Mouse (Mus musculus) lung, embryonic 14.5 days (tissue): ENCODE results near the gene Jmjd4. TPM values are rescaled to one million over a fixed set of nuclear protein-coding genes. Genes with fewer than 3 reads are reported as not detected.

ENCODE experiments used
- ATAC-seq: fragments of 200-750 bp; cut with Nextera tagmentation; 2 replicates; pipeline ENCODE4 v1.8.0; 2017; ENCODE audit warnings: mild to moderate bottlenecking, moderate TSS enrichment, moderate library complexity; ENCODE audit not compliant: insufficient read depth
- DNase-seq: peaks from one replicate; pipeline ENCODE4 v3.0.0-alpha.2; 2015
- H3K27ac ChIP-seq: fragments of 300-500 bp; sonication (generic); 2 replicates; pipeline ENCODE4 v1.5.1; 2014; ENCODE audit warnings: low read depth, mild to moderate bottlenecking, moderate library complexity
- H3K27me3 ChIP-seq: fragments of 300-500 bp; sonication (generic); 2 replicates; pipeline ENCODE4 v1.6.1; 2014; ENCODE audit warnings: low read length, control low read depth; ENCODE audit not compliant: insufficient read depth
- H3K36me3 ChIP-seq: fragments of 300-500 bp; sonication (generic); 2 replicates; pipeline ENCODE4 v1.6.1; 2014; ENCODE audit warnings: control low read depth; ENCODE audit not compliant: insufficient read depth
- H3K4me1 ChIP-seq: fragments of 300-500 bp; sonication (generic); 2 replicates; pipeline ENCODE4 v1.6.1; 2014; ENCODE audit warnings: antibody characterized with exemption, control low read depth; ENCODE audit not compliant: insufficient read depth
- H3K4me2 ChIP-seq: fragments of 300-500 bp; sonication (generic); 2 replicates; pipeline ENCODE4 v1.6.1; 2014; ENCODE audit warnings: mild to moderate bottlenecking
- H3K4me3 ChIP-seq: fragments of 300-500 bp; sonication (generic); 2 replicates; pipeline ENCODE4 v1.5.1; 2014; ENCODE audit warnings: low read depth, low read length
- H3K9ac ChIP-seq: fragments of 300-500 bp; sonication (generic); 2 replicates; pipeline ENCODE4 v1.6.1; 2014
- H3K9me3 ChIP-seq: fragments of 300-500 bp; sonication (generic); 2 replicates; pipeline ENCODE4 v1.6.1; 2016; ENCODE audit warnings: low read depth, low read length, control low read depth
- CTCF ChIP-seq: IDR thresholded peaks from 2 replicates; pipeline ENCODE4 v1.5.1; 2016; ENCODE audit warnings: antibody characterized with exemption, low read depth
- WGBS: fragments of 180-500 bp; shearing (Covaris S2); extraction: QIAGEN DNeasy Blood & Tissue Kit; methylation state at CpG from one replicate; pipeline ENCODE4 v1.1.7; 2014; 5-methylcytosine and 5-hydroxymethylcytosine counted together
- polyA plus RNA-seq: library from polyadenylated mRNA; unstranded; fragments of >200 nt; fragmentation: Nextera tagmentation; extraction: Ambion mirVana; gene quantifications from 2 replicates; pipeline ENCODE4 v1.2.1, GENCODE M21; 2014

The Jmjd4 gene
- polyA plus RNA-seq, 1 experiment from 2014 or later, result 11.5 TPM

- no peaks in the 10 kb centered on the region for H3K9me3 ChIP-seq
- DNase-seq, result no peak
- TF ChIP-seq CTCF, result no peak
- H3K9ac ChIP-seq, result no peak overlapping the region
- H3K36me3 ChIP-seq, result peaks cover 76% of the 10 kb centered on the region
- no peaks in the 10 kb centered on the region for H3K27me3 ChIP-seq
- H3K4me1 ChIP-seq, result no peaks in the 10 kb centered on the region
- ATAC-seq, result no peak
- no peak overlapping the region for H3K27ac ChIP-seq
- no peak overlapping the region for H3K4me2 ChIP-seq
- 75% methylated on average over 8 of the region's 8 CpGs for WGBS
- no peak overlapping the region for H3K4me3 ChIP-seq
Measured at GRCm38 (mm10) chr11:59421436-59421835, 28.4 kb upstream of the Jmjd4 start.

- Histone ChIP-seq H3K9ac (no peak overlapping the region), H3K27ac (no peak overlapping the region), H3K9me3 (no peaks in the 10 kb centered on the region), H3K4me2 (no peak overlapping the region), H3K4me3 (no peak overlapping the region), H3K4me1 (no peaks in the 10 kb centered on the region), H3K36me3 (peaks cover 77% of the 10 kb centered on the region), H3K27me3 (no peaks in the 10 kb centered on the region)
- 89% methylated on average over 2 of the region's 2 CpGs for WGBS
- no peak for ATAC-seq
- no peak; the same call in 1 of the 2 replicates for TF ChIP-seq CTCF
- DNase-seq, result peak; percentile 8
Measured at GRCm38 (mm10) chr11:59421967-59422366, 27.9 kb upstream of the Jmjd4 start.

DNA sequence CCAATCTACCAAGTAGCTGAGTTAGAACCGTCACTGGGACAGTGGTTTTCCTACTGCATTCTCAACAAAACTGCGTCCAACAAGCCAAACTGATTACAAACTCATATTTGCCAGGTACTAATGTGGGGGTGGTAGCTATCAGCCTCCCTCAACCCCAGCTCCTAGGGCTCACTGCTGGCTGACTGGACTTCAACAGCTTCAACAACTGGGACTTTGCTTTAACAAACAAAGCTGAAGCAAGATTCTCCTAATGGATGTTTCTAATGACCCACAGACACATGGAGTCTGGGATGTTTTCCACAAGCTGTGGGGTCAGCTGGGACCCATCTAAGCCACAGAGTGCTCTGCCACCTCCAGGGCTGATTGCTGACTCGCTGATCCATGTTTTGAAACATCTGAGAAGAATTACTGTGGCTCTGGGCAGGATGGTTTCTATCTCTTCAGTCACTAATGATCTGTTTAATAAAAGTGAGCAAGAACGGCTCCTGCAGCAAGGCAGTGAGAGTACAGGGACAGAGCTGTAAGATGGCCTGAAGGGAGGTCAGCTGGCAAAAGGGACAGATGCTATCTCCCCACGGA, 26.7 kb upstream of the Jmjd4 start:
- Histone ChIP-seq H3K9ac (no peak overlapping the region), H3K4me1 (no peaks in the 10 kb centered on the region), H3K4me3 (no peak overlapping the region), H3K27me3 (no peaks in the 10 kb centered on the region), H3K36me3 (peaks cover 82% of the 10 kb centered on the region), H3K4me2 (no peak overlapping the region), H3K9me3 (no peaks in the 10 kb centered on the region), H3K27ac (no peak overlapping the region)
- no peak for DNase-seq
- no peak for TF ChIP-seq CTCF
- no peak for ATAC-seq
- WGBS, result 70% methylated on average over 5 of the region's 5 CpGs

DNA sequence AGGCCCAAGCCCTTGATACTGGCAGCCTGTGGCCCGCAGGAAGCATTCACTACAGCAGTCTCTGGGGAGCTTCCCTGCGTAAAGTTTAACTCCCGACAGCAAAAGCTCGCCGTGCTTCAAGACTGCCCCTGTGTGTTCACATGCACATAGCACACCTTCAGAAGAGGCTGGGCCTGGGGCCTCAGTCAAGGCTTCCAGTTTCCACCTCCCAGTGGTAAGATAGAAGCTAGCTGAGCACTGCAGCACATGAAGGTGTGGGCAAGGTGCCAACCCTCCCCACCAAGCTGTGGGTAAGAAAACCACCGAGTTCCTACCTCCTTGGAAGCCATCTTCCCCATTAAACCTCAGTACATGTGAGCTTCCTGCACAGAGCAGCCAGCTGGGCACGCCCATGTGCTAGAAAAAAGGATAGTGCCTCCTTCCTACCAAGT, 24.2 kb upstream of the Jmjd4 start:
- ATAC-seq, result no peak
- WGBS, result 48% methylated on average over 7 of the region's 7 CpGs
- Histone ChIP-seq H3K27me3 (no peaks in the 10 kb centered on the region), H3K9me3 (no peaks in the 10 kb centered on the region), H3K4me1 (no peaks in the 10 kb centered on the region), H3K27ac (no peak overlapping the region), H3K4me3 (no peak overlapping the region), H3K9ac (no peak overlapping the region), H3K4me2 (no peak overlapping the region), H3K36me3 (peaks cover 66% of the 10 kb centered on the region)
- peak; percentile 53 for DNase-seq
- TF ChIP-seq CTCF, result peak; percentile 52

DNA sequence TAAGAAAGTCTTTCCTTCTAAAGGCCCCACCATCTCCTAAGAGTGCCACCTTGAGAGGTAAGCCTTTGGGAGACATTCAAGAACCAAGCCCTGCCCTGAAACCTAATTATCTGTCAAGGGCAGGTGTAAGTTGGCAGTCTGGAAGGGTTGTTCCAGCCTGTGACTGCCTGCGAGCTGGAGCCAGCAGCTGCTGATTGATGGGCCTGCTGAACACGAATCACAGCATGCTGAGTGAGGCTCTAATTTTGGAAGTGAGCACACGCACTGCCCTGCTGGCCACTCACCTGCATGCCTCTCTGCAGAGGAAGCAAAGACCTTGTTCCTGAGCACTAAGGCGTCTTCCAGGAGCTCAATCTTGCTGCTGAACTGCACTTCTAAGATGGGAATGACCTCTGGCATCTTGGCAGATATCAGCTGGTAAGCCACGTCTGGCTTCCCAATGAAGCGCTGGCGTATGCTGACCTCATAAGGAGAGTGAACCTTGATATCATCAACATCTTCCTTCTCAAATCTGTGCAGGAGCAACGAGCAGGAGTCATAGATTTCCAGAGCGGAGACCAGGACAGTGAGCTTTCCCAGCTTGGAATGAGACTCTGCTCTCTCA, 21.7 kb upstream of the Jmjd4 start:
- no peak overlapping the region for H3K9ac ChIP-seq
- no peaks in the 10 kb centered on the region for H3K4me1 ChIP-seq
- H3K27me3 ChIP-seq, result no peaks in the 10 kb centered on the region
- ATAC-seq (no peak), DNase-seq (no peak)
- 80% methylated on average over 9 of the region's 9 CpGs for WGBS
- H3K4me2 ChIP-seq, result no peak overlapping the region
- no peak for TF ChIP-seq CTCF
- H3K4me3 ChIP-seq, result no peak overlapping the region
- peaks cover 50% of the 10 kb centered on the region for H3K36me3 ChIP-seq
- no peak overlapping the region for H3K27ac ChIP-seq
- no peaks in the 10 kb centered on the region for H3K9me3 ChIP-seq

DNA sequence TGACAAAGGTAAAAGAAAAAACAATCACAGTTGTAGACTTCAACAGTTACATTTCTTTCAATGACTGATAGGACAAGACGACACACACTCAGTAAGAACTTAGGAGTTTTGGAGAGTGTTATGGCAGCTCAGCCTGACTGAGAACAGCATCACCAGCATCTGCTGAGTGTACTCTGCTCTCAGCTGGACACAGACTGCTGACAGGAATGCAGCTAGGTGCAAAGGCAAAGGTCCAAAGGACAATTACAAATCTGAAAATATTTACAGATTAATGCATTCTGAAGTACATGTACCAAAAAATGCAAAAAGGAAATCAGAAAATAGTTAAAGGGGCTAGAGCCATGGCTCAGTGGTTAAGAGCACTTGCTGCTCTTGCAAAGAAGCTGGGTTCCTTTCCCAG, 19.9 kb upstream of the Jmjd4 start:
- Histone ChIP-seq H3K27ac (no peak overlapping the region), H3K36me3 (peaks cover 33% of the 10 kb centered on the region), H3K27me3 (no peaks in the 10 kb centered on the region), H3K9ac (no peak overlapping the region), H3K4me3 (no peak overlapping the region), H3K4me1 (no peaks in the 10 kb centered on the region), H3K4me2 (no peak overlapping the region), H3K9me3 (no peaks in the 10 kb centered on the region)
- DNase-seq, result no peak
- WGBS, result 70% methylated on average over 1 of the region's 1 CpGs
- no peak for ATAC-seq
- TF ChIP-seq CTCF, result no peak

- H3K36me3 ChIP-seq, result peaks cover 27% of the 10 kb centered on the region; the same call in 1 of the 2 replicates
- H3K4me2 ChIP-seq, result no peak overlapping the region
- no peaks in the 10 kb centered on the region for H3K27me3 ChIP-seq
- no peak overlapping the region for H3K9ac ChIP-seq
- H3K9me3 ChIP-seq, result no peaks in the 10 kb centered on the region; the same call in 1 of the 2 replicates
- ATAC-seq (no peak), DNase-seq (peak; percentile 33)
- no peak overlapping the region for H3K4me3 ChIP-seq
- no peaks in the 10 kb centered on the region for H3K4me1 ChIP-seq
- peak overlapping the region; percentile 27; the same call in 1 of the 2 replicates for H3K27ac ChIP-seq
- WGBS, result 38% methylated on average over 3 of the region's 3 CpGs
- no peak for TF ChIP-seq CTCF
Measured at GRCm38 (mm10) chr11:59432261-59432660, 17.6 kb upstream of the Jmjd4 start.
